In genomic region chr14:25865251-25865650, GRCm38 (mm10) we compare ENCODE assay signal across 28 mouse cellular contexts. TPM values are rescaled to one million over a fixed set of nuclear protein-coding genes. Genes with fewer than 3 reads are reported as not detected.
DNase-seq lines count a peak whose midpoint lies in the region; TF ChIP-seq lines count a peak whose summit lies in the region.
"Had no signal": no experiment of that assay in that cellular context is flagged by ENCODE, and none has a peak within 500 bp of the region (broad histone marks: within the 10 kb centered on the region; RNA-seq: fewer than 3 reads in every experiment).

No protein-coding gene starts in this region.

- H3K9me3 ChIP-seq in limb, embryonic 10.5 days (replicated peaks): no peaks in the 10 kb centered on the region
- H3K9me3 ChIP-seq: embryonic facial prominence, embryonic 13.5 days; embryonic facial prominence, embryonic 15.5 days; forebrain, embryonic 10.5 days; forebrain, embryonic 12.5 days had no signal

- H3K4me1 ChIP-seq in limb, embryonic 10.5 days: peaks cover 45% of the 10 kb centered on the region

- DNase-seq in gastrocnemius, adult 2 months: no peak
- DNase-seq in gastrocnemius, adult 8-10 months (ENCODE audit: low spot score in 2 of 2): no peak
- peak; percentile 43 for DNase-seq in right cerebral cortex, adult 18-20 months
- DNase-seq in right cerebral cortex, postnatal 10 days (ENCODE audit: low spot score in 2 of 2): no peak
- DNase-seq in limb, embryonic 10.5 days (ENCODE audit: low spot score): no peak
- no peak for DNase-seq in lung, postnatal 25 days (ENCODE audit: low spot score)
- DNase-seq in retina, embryonic 14.5 days (ENCODE audit: low spot score): no peak
- DNase-seq: adrenal gland, adult 2 months; adrenal gland, postnatal 10 days; adrenal gland, postnatal 36 days; cerebellum, adult 11 months; cerebellum, adult 18-20 months; cerebellum, adult 8-10 months; cerebellum, adult 9-11 months; cerebellum, postnatal 14 days; cerebellum, postnatal 36 days; embryo, embryonic 11 days had no signal

- 76% methylated on average over 5 of the region's 5 CpGs for WGBS in limb, embryonic 10.5 days

- no peak overlapping the region for H3K4me3 ChIP-seq in gastrocnemius, adult 2 months
- H3K4me3 ChIP-seq in limb, embryonic 10.5 days: no peak overlapping the region
- H3K4me3 ChIP-seq: embryonic facial prominence, embryonic 13.5 days; embryonic facial prominence, embryonic 15.5 days; erythroblast, embryonic 14.5 days; forebrain, embryonic 10.5 days; forebrain, embryonic 12.5 days had no signal

- no peaks in the 10 kb centered on the region for H3K36me3 ChIP-seq in limb, embryonic 10.5 days
- H3K36me3 ChIP-seq: embryonic facial prominence, embryonic 13.5 days; embryonic facial prominence, embryonic 15.5 days; forebrain, embryonic 10.5 days; forebrain, embryonic 12.5 days had no signal

- no peak for TF ChIP-seq CTCF in gastrocnemius, adult 2 months (IDR thresholded peaks at IDR 0.05)

- H3K27ac ChIP-seq in gastrocnemius, adult 2 months: peak overlapping the region; percentile 94
- 0 out of 2 replicates have a peak overlapping the region, but pooled peaks have one; percentile 15 for H3K27ac ChIP-seq in limb, embryonic 10.5 days
- H3K27ac ChIP-seq: embryonic facial prominence, embryonic 13.5 days; embryonic facial prominence, embryonic 15.5 days; forebrain, embryonic 10.5 days; forebrain, embryonic 12.5 days had no signal

- H3K27me3 ChIP-seq in limb, embryonic 10.5 days (ENCODE audit: low read depth, poor library complexity, severe bottlenecking): no peaks in the 10 kb centered on the region
- H3K27me3 ChIP-seq: embryonic facial prominence, embryonic 13.5 days; embryonic facial prominence, embryonic 15.5 days; forebrain, embryonic 12.5 days had no signal

- intact Hi-C loops in gastrocnemius, adult 2 months (cut with DNase I): loop anchor here (1.0 kb wide), 1 partner anchor 202 kb away; no protein-coding TSS in a partner anchor

RNA-seq across cellular contexts. Expression of gene Anxa11, which starts 23.3 kb away (rescaled TPM):
- 10 to 100 TPM; 97.4 to 99.1 TPM for total RNA-seq in gastrocnemius, adult 2 months (2021)
- 100 to 1,000 TPM in 3 of 4 experiments, 10 to 100 TPM in 1; 92.4 to 119 (median 105) TPM for total RNA-seq in gastrocnemius, adult 8-10 months (2022)
- polyA plus RNA-seq in limb, embryonic 10.5 days (2016; fragmentation: Nextera tagmentation; extraction: Ambion mirVana): 3.7 and 6.4 TPM in 2 replicates

RNA-seq across cellular contexts. Expression of gene Plac9a, which starts 37.6 kb away (rescaled TPM):
- 1 to 10 TPM; 2.6 to 3.6 TPM for total RNA-seq in gastrocnemius, adult 2 months (2021)
- total RNA-seq in gastrocnemius, adult 8-10 months (2022): 1 to 10 TPM; 1.3 to 2.3 (median 1.7) TPM
- not detected in 2 replicates for polyA plus RNA-seq in limb, embryonic 10.5 days (2016; fragmentation: Nextera tagmentation; extraction: Ambion mirVana)
- total RNA-seq: common myeloid progenitor, adult 5-6 weeks; MEL had no signal
- polyA plus RNA-seq: brain, embryonic 14.5 days; embryonic facial prominence, embryonic 11.5 days; embryonic facial prominence, embryonic 13.5 days; erythroblast, embryonic 14.5 days; forebrain, embryonic 10.5 days; forebrain, embryonic 12.5 days; forebrain, embryonic 14.5 days; forebrain, embryonic 16.5 days had no signal
